Mouse (Mus musculus): Measurements from ENCODE around the gene Fam78a.
A peak's percentile ranks its signal among the peaks of the same experiment; 100 is the strongest.

Gene Fam78a

GRCm38 (mm10) chr2:32084111-32084871 lies at the start of gene Fam78a:
Gene Fam78a, minus strand, starts transcription at chr2:32084857.
- DNase-seq (ENCODE audit: low spot score in 2 of 2) = peak; percentile 38 to 55

DNA sequence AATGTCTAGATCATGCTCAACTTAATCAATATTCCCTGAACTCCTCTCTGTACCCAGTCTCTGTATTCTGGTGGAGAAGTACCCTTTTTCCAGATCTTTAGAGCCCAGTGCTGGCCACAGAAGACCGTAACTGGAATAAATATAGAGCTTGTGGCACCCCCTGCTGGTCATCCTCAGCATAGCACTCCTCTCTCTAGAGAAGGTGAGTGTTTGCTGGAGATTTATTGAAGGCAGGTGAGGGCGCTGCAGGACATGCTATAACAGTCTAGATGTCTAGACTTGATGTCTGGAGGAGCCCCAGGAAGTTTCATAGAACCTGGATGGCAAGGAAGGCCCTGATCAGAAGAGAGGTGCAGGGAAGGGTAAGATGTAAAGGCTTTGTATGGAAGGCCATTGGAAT lies 49.4 kb upstream of the Fam78a start:
- DNase-seq (ENCODE audit: low spot score in 2 of 2) = peak; percentile 83 to 88

GRCm38 (mm10) chr2:32132567-32132992 lies 47.9 kb upstream of the Fam78a start:
- no peak for DNase-seq (ENCODE audit: low spot score in 2 of 2)

- DNase-seq (ENCODE audit: low spot score in 2 of 2) = no peak
Measured at GRCm38 (mm10) chr2:32131866-32132566, 47.4 kb upstream of the Fam78a start.

DNA sequence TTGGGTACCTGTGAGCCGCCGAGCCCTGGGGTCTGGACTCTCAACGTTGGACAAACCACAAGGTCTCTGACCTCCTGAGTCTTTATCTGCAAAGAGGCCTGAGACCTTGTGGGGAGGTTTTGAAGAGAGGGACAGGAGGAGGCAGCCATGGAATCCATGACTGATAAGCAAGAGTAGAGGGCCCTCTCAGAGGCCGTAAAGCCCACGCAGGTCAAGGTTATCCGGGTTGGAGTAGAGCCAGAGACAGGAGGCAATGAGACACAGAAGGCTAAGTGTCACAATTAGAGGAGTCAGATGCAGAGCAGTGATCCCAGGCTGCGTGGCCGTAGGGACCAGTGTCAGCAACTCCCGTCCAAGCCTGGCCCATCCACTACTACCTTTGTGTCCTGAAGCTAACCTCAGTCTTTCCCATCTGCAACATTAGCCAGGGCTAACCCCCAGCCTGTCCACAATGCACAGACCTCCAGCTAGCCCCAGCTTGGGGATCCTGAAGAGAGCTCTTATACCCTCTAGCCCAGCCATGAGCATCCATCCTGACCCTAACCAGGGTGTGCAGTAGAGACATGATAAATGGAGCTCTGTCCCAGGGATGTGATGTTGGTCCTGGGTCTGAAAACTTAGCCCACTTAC lies 46.7 kb upstream of the Fam78a start:
- DNase-seq (ENCODE audit: low spot score in 2 of 2) = no peak

DNA sequence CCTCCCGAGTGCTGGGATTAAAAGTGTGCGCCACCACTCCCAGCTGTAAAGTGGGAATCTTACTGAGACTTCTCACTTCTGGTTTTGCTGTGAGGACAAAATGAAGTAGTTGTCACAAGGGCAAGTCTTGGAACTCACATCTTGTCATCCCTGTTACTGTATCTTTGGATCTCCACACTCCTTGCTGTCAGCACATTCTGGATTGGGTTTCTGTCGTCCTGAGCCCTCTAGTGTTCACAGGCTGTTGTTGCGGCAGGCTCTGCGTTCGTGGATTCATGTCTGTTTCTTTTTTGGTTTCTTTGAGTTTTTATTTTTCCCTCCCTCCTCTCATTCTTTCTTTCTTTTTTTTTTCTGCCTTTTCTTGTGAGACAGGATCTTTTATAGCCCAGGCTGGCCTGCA lies 45.8 kb upstream of the Fam78a start:
- peak in 1 of 2 experiments; percentile 58 for DNase-seq (ENCODE audit: low spot score in 2 of 2)

DNA sequence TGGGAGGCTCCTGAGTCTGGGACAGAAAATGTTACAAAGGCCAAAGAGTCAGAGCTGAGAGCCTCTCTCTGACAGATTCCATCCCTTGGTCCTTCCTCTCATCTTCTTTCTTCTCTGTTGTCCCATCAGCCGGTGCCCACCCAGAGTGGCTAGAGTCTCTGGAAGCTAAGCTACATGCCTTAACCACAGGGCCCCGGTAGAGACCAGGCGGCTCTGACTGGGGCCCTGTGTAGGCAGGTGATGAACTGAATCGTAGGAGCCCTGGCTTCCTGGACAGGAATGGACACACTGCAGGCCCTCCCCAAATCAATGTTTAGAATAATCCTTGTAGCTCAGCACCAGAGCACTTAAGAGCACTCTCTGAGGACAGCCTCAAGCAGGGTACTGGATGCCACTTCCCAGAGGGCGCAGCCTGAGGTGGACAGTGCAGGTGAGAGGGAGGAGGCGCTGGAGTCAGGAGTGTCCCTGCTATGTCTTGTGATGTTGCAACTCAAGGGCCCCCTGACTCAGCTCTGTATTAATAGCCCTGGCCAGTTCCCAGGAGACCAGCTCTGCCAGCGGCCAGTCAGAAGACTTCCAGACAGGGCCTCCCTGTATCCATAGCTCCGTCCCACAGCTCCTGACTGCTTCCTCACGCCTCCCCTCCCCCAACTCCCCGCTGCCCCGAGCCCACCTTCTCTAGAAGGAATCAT lies 44.9 kb upstream of the Fam78a start:
- DNase-seq (ENCODE audit: low spot score in 2 of 2) = no peak

DNA sequence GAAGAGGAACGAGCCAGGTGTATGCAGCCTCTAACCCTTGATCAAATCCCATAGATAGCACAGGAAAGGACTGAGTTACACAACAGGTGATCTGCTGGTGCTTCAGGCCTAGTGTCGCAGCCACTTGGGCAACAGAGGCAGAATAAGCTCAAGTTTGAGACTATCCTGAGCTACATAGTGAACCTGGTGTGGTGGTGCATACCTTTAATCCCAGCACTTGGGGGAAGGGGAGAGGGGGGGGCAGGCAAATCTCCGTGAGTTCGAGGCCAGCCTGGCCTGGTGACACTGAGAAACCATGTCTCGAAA lies 43.8 kb upstream of the Fam78a start:
- no peak for DNase-seq (ENCODE audit: low spot score in 2 of 2)

- no peak for DNase-seq (ENCODE audit: low spot score in 2 of 2)
Measured at GRCm38 (mm10) chr2:32127653-32128535, 43.2 kb upstream of the Fam78a start.

GRCm38 (mm10) chr2:32121785-32122184 lies 37.1 kb upstream of the Fam78a start:
- no peak for DNase-seq (ENCODE audit: low spot score in 2 of 2)

- no peak for DNase-seq (ENCODE audit: low spot score in 2 of 2)
Measured at GRCm38 (mm10) chr2:32121150-32121549, 36.5 kb upstream of the Fam78a start.

DNA sequence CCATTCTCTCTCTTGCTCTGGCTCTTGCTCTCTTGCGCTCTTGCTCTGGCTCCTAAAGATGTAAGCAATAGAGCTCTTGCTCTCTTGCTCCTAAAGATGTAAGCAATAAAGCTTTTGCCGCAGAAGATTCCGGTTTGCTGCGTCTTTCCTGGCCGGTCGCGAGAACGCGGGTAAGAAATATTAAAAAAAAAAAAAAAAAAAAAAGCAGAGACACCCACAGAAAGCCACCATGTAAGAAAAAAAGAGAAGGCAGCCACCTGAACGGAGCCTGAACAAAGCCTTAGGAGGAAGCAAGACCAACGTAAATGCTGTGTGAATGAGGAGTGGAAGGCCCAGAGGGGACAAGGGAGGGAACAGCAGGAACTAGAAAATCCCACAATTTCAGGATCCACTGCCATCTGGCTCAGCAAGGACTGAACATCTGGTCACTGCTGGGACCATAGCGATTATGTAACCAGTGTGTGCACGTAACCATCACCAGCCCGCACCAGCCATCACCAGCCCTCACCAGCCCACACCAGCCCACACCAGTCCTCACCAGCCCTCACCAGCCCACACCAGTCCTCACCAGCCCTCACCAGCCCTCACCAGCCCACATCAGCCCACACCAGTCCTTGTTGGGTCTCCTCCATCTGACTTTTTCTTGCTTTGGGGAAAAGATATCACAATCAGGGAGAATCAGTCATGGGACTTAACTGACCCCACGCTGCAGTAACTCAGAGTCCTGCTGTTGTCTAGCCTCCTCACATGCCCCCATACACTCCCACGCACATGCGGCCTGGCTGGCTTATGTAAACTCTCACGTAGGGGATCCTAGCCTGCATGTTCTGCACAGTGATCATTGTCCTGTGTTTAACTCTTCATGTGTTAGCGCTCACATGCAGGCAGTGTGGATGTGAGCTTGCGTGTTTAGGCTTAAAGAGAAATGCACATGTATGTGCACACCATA lies 35.4 kb upstream of the Fam78a start:
- no peak for DNase-seq (ENCODE audit: low spot score in 2 of 2)

DNA sequence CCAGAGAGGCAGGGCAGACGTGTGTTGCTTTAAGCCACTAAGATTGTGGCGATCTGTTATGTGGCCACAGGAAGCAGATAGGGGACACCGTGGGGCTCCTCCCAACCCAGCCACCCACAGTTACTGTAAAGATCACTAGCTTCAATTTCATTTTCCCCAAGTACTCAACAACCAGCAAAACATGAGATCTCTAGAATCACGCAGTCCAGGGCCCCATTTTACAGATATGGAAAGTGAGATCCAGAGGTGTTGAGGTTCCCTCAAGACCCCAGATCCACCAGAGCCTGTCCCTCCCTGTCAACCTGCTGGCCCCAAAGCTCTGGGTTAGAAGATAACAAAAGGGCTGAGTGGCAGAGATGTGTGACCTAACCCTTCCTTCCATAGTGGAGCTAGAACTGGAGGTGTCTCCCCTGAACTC lies 31.2 kb upstream of the Fam78a start:
- DNase-seq (ENCODE audit: low spot score in 2 of 2) = no peak

DNA sequence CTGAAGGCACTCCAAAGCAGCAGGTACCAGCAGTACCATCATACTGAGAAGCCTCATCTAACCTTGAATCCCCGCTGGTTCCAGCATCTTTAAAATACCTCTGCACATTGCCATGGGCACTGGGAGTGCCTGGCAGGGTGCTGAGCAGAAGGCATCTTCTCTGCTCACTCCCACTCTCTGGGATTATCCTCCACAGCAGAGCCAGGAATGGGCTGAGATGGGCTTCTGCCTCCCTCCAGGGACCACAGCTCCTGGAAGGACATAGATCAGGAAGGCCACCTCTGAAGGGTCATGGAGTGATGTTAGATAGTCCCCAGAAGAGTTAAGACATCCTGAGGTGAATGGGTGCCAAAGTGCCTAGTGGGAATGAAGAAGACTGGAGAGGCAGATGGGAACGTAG lies 27.9 kb upstream of the Fam78a start:
- no peak for DNase-seq (ENCODE audit: low spot score in 2 of 2)

DNA sequence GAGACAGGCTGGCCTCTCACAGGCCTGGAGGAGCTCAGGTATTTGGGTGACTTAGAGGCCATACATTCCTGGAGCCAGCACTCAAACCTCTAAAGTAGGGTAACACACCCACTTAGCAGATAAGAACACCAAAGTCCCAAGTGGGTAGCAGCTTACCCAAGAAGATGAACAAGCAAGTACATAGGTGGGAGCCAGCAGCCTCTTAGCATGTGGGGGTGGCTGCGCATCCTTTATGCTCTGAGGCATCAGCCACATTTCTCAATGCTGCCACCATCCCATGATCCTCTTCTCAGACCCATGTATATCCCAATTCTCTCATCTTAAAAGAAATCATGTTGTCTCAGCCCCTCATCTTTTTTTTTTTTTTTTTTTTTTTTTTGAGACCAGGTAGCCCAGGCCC lies 26.6 kb upstream of the Fam78a start:
- DNase-seq (ENCODE audit: low spot score in 2 of 2) = peak; percentile 42 to 69

DNA sequence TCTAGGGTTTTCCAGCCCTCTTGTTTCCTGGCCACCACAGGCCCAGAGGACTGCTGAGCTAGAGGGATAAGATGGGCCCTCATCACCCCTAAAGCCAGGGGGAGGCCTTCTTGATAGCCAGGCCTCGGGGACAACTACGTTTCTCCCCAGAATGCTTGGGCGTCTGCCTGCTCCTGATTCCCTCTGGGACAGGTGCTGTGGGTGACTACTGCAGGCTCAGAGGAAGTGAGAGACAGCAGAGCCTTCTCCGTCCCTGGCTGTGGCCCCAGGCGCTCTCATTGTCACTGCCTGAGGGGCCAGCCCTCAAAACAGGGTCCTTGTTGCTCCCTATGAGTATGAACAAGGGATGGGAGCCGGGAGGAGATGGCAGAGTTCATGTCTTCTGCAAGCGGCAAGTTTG lies 21.3 kb upstream of the Fam78a start:
- DNase-seq (ENCODE audit: low spot score in 2 of 2) = no peak

DNA sequence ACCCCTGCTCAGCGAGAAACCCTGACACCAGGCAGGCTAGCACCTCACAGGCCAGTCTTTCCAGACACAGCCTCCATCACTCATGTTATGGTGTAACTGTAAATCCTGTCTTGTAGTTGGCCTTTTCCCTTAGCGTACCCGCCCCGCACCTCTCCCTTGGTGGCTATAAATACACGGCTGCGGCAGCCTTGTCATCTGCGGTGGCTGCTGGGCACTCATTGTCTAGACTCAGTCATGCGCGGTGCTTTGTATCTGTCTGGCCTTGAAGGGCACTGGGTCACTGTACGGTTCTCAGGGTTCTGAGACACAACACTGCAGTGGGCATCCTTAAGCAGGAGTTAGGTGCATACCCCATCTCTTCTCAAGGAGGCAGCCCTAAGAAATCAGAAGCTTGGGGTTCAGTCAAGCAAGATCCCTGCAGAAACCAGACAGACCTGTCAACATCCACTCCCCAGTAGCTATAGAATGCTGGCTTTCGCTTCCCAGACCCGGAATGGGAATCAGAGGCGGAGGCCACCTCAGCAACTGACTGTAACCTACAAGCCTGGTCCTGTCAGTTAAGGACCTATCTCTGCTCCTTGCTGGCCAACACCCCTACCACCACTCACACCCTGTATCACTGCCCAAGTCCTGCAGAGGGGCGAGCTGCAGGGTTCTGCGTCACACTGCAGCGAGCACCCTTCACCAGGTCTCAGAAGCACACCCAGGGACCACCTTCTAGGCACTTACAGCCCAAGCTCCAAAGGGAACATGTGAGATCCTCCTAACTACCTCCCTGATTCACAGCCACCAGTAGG lies 20.7 kb upstream of the Fam78a start:
- DNase-seq (ENCODE audit: low spot score in 2 of 2) = no peak

DNA sequence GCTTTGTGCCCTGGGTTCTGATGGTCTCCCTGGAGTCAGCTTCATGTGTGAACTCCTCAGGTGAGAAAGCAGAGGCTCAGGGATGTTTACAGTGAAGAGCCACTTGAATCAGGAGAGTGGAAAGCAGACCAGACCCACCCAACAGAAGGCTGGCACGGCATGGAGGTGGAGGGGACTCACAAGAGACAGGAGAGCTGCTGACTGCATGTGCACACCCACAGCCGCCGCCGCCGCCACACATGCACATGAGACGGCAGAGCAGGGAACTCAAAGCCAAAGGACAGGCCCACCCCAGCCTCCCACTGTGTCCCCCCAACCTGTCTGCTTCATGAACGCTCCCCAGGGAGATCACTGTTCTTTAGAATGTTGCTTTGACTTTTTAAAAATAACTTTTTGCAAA lies 19.5 kb upstream of the Fam78a start:
- peak; percentile 62 to 67 for DNase-seq (ENCODE audit: low spot score in 2 of 2)

- peak in 1 of 2 experiments; percentile 46 for DNase-seq (ENCODE audit: low spot score in 2 of 2)
Measured at GRCm38 (mm10) chr2:32103557-32103956, 18.9 kb upstream of the Fam78a start.
